Mouse (Mus musculus) heart, adult 10 weeks (tissue): ENCODE results near the gene Mmadhc. TPM values are rescaled to one million over a fixed set of nuclear protein-coding genes. Genes with fewer than 3 reads are reported as not detected.

Experiments used
- polyA plus RNA-seq: library from polyadenylated mRNA; stranded (reverse); fragments of 350-450 nt; fragmentation: Illumina TruSeq; extraction: RNeasy Lipid Tissue Mini Kit (QIAGEN cat#74804); gene quantifications from one replicate; pipeline ENCODE4 v1.2.3, GENCODE M21; 2014; ENCODE audit warnings: low read depth, low replicate concordance

Mmadhc gene
- polyA plus RNA-seq = 167 TPM

DNA sequence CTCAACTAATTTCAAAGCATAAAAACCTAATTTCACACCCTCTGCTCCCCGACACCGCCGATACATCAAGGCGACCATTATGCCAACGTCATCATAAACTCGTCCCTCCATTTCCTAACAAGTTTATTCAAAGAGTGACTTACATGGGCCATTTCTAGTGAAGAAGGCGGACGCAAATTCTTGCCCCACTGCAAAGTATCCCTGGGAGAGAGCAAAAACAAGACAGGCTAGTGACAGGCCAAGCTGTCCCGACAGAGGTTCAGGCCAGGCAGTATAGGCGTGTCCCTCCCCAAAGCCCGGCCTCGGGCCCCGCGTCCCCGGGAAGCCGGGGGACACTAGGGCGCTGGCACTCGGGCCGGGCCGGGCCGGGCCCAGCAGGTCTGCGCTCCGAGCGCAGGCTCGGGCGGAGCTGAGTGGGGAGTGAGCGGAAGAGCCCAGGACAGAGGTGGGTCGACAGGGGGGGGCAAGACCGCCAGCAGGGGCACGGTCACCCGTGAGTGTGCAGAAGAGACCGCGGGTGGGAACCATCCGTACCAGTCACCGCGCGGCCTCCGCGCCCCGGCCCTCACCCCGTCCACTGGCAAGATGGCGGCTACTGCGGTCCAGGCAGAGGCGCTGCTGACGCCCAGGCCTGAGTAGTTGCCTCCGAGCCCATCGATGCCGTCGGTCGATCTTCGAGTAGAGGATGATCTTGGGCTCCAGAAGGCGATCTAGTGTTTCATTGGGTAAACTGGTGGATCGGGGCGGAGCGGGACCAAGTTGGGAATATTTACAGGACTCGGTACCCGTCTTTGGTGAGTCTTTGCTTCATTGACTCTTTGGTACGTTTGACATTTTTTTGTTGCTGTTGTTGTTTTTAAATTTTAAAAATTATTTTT, at the start of gene Mmadhc:
Gene Mmadhc, minus strand, starts transcription at position 693 of the 878 bp plus-strand sequence.

Other genes starting within 250 kb of the Mmadhc start
- gene Lypd6, start 230.4 kb downstream of the Mmadhc start, polyA plus RNA-seq = 0.24 TPM